Mouse (Mus musculus): ENCODE measurements around the gene Tgfb1. TPM values are rescaled to one million over a fixed set of nuclear protein-coding genes. Genes with fewer than 3 reads are reported as not detected.

The Tgfb1 gene
- polyA plus RNA-seq, 1 experiment from 2014 or later: 1.8 TPM

DNA sequence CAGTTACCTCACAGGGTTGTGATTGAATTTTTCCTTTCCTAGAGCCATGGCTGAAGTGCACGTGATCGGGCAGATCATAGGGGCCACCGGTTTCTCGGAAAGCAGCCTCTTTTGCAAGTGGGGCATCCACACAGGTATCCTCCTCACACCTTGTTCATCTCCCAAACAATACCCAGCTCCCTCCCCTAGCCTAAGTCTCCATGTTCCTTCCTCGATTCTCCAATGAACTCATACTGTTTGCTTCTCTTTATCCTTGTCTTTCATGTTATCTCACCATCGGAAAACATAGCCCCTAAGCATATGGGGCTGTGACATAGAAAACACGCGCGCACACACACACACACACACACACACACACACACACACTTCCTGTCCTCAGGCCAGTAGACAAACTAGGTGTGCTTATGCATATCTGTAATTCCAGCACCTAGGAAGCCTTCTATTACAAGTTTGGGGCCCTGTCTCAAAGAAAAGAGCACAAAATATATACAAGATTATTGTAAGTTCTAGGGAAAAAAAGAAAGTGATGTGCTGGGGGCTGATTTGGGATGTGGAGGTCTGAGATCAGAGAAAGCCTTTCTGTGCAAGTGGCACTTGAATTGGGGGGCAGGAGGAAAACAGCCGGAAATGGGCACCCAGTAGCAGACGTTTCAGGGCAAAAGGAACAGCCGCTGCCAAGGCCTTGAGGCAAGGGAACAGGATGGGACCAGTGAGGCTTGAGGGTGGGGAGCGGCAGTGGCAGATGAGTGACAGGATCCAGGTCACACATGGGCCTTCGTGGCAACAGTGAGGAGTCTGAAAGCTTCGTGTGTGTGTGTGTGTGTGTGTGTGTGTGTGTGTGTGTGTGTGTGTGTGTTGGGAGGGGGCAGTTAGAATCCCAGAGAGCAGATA is 5.2 kb upstream of the Tgfb1 start:
- WGBS: 60% methylated on average over 15 of the region's 15 CpGs
- Histone ChIP-seq H3K27ac (ENCODE audit: low read length) (no peak overlapping the region), H3K4me1 (ENCODE audit: control insufficient read depth, insufficient read depth, low read length) (peaks cover 22% of the 10 kb centered on the region), H3K36me3 (ENCODE audit: control insufficient read depth, insufficient read depth, low read length) (no peaks in the 10 kb centered on the region), H3K27me3 (replicated peaks; ENCODE audit: control insufficient read depth, insufficient read depth, low read length) (no peaks in the 10 kb centered on the region), H3K4me3 (ENCODE audit: low read length) (peak overlapping the region; percentile 75), H3K4me2 (ENCODE audit: low read depth, low read length) (peak overlapping the region; percentile 81), H3K9me3 (ENCODE audit: control insufficient read depth, low read length) (no peaks in the 10 kb centered on the region), H3K9ac (ENCODE audit: low read depth, low read length) (no peak overlapping the region)
- no peak for ATAC-seq

DNA sequence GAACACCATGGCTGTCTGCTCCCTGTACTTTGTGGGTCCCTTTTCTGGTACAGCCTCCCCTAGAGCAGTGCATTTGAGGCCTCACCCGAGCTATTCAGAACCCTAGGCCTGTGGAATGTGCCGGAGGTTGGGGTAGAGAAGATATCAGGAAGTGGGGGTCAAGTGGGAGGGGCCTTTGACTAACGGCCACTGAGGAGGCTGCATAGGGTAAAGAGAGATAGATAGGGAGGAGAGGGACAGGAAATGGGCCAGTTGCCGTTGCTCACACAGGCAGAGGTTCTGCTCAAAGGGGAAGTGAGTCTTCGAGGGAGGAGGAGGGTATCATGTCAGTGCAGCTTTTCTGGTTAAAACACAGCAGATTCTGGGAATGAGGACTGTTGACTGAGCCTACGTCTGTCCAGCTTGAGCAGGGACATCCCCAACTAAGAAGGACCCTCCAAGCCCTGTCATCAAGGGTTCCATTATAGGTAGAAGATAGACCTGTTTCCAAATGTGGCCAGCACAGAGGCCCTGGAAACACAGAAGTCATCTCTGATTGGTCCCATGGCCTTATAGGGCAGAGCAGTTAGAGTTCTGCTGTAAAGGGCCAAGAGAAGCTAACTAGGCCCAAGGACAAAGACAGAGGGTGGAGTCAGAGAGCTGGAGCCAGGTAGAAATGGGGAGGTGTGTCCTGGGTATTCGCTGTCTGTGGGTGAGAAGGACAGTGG is 3.2 kb upstream of the Tgfb1 start:
- Histone ChIP-seq H3K9ac (ENCODE audit: low read depth, low read length) (0 out of 2 replicates have a peak overlapping the region, but pooled peaks have one; percentile 14), H3K4me3 (ENCODE audit: low read length) (no peak overlapping the region), H3K36me3 (ENCODE audit: control insufficient read depth, insufficient read depth, low read length) (no peaks in the 10 kb centered on the region), H3K4me2 (ENCODE audit: low read depth, low read length) (no peak overlapping the region), H3K4me1 (ENCODE audit: control insufficient read depth, insufficient read depth, low read length) (peaks cover 33% of the 10 kb centered on the region), H3K9me3 (ENCODE audit: control insufficient read depth, low read length) (no peaks in the 10 kb centered on the region), H3K27ac (ENCODE audit: low read length) (0 out of 2 replicates have a peak overlapping the region, but pooled peaks have one; percentile 3), H3K27me3 (replicated peaks; ENCODE audit: control insufficient read depth, insufficient read depth, low read length) (no peaks in the 10 kb centered on the region; the same call in 1 of the 2 replicates)
- 49% methylated on average over 7 of the region's 7 CpGs for WGBS
- no peak for ATAC-seq

- H3K9me3 ChIP-seq (ENCODE audit: control insufficient read depth, low read length): no peaks in the 10 kb centered on the region
- no peak for ATAC-seq
- H3K4me2 ChIP-seq (ENCODE audit: low read depth, low read length): no peak overlapping the region
- H3K36me3 ChIP-seq (ENCODE audit: control insufficient read depth, insufficient read depth, low read length): no peaks in the 10 kb centered on the region
- H3K4me1 ChIP-seq (ENCODE audit: control insufficient read depth, insufficient read depth, low read length): peaks cover 36% of the 10 kb centered on the region
- H3K9ac ChIP-seq (ENCODE audit: low read depth, low read length): no peak overlapping the region
- WGBS: 90% methylated on average over 6 of the region's 6 CpGs
- H3K27me3 ChIP-seq (replicated peaks; ENCODE audit: control insufficient read depth, insufficient read depth, low read length): no peaks in the 10 kb centered on the region; the same call in 1 of the 2 replicates
- H3K27ac ChIP-seq (ENCODE audit: low read length): no peak overlapping the region
- no peak overlapping the region for H3K4me3 ChIP-seq (ENCODE audit: low read length)
These were observed 2.1 kb upstream of the Tgfb1 start for GRCm38 (mm10) chr7:25684659-25685058.

- Histone ChIP-seq H3K27me3 (replicated peaks; ENCODE audit: control insufficient read depth, insufficient read depth, low read length) (no peaks in the 10 kb centered on the region; the same call in 1 of the 2 replicates), H3K4me2 (ENCODE audit: low read depth, low read length) (peak overlapping the region; percentile 99), H3K27ac (ENCODE audit: low read length) (no peak overlapping the region), H3K9ac (ENCODE audit: low read depth, low read length) (peak overlapping the region; percentile 90; the same call in 1 of the 2 replicates), H3K36me3 (ENCODE audit: control insufficient read depth, insufficient read depth, low read length) (no peaks in the 10 kb centered on the region), H3K4me3 (ENCODE audit: low read length) (no peak overlapping the region), H3K4me1 (ENCODE audit: control insufficient read depth, insufficient read depth, low read length) (peaks cover 31% of the 10 kb centered on the region), H3K9me3 (ENCODE audit: control insufficient read depth, low read length) (no peaks in the 10 kb centered on the region)
- ATAC-seq: no peak
- 73% methylated on average over 21 of the region's 21 CpGs for WGBS
These were observed 804 bp upstream of the Tgfb1 start for GRCm38 (mm10) chr7:25685926-25686470.

DNA sequence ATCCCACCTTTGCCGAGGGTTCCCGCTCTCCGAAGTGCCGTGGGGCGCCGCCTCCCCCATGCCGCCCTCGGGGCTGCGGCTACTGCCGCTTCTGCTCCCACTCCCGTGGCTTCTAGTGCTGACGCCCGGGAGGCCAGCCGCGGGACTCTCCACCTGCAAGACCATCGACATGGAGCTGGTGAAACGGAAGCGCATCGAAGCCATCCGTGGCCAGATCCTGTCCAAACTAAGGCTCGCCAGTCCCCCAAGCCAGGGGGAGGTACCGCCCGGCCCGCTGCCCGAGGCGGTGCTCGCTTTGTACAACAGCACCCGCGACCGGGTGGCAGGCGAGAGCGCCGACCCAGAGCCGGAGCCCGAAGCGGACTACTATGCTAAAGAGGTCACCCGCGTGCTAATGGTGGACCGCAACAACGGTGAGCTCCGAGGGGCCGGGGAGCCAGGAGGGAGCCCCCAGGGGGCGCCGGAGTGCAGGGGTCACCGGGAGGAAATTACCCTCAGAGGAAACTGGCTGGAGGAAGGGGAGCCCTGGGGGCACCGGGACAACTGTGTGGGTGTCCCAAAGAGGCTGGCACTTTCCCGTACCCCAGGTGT is 1.1 kb downstream of the Tgfb1 start:
- Histone ChIP-seq H3K4me1 (ENCODE audit: control insufficient read depth, insufficient read depth, low read length) (peaks cover 27% of the 10 kb centered on the region), H3K27ac (ENCODE audit: low read length) (peak overlapping the region; percentile 77), H3K4me3 (ENCODE audit: low read length) (peak overlapping the region; percentile 75), H3K9me3 (ENCODE audit: control insufficient read depth, low read length) (no peaks in the 10 kb centered on the region), H3K9ac (ENCODE audit: low read depth, low read length) (peak overlapping the region; percentile 90), H3K27me3 (replicated peaks; ENCODE audit: control insufficient read depth, insufficient read depth, low read length) (no peaks in the 10 kb centered on the region; the same call in 1 of the 2 replicates), H3K4me2 (ENCODE audit: low read depth, low read length) (peak overlapping the region; percentile 99), H3K36me3 (ENCODE audit: control insufficient read depth, insufficient read depth, low read length) (no peaks in the 10 kb centered on the region)
- peak; percentile 1; the same call in 1 of the 2 replicates for ATAC-seq
- under 1% methylated on average over 47 of the region's 47 CpGs for WGBS

DNA sequence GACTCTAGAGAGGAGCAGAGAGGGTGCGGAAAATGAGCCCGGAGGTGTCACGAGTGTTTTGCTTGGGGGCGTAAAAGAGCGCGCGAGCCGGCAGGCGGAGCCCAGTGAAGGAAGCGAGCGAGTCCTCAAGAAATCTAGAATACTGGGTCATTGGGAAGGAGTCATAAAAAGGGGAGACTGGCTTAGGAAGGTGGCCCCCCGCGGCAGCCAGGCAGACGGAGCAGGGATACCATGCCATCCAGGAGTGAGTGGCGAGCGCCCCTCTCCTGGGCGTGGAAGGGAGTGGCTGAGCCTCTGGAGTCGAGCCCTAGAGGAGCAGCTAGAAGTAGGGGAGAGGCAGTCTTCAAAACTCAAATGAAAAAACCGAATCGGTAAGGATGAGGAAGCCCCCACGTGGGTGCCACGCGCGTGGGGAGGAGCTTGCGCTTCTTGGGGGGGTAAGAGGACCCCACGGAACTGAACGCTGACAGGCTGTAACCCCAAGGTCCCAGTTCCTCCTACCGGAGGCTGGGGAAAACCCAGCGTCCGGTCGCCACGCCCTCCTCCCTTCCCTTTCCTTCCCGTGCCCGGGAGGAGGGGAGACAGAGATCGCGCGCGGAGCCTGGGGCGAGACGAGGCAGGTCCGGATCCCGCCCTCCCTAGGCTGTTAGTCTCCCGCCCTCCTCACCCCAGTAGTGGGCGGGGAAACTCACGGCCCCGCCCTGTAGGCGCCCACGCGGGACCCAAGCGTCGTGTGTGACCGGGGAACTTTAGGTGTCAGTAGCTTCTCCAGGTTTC is 2.2 kb downstream of the Tgfb1 start:
- under 1% methylated on average over 52 of the region's 52 CpGs for WGBS
- peak overlapping the region; percentile 90 for H3K9ac ChIP-seq (ENCODE audit: low read depth, low read length)
- H3K9me3 ChIP-seq (ENCODE audit: control insufficient read depth, low read length): no peaks in the 10 kb centered on the region
- peak overlapping the region; percentile 75 for H3K4me3 ChIP-seq (ENCODE audit: low read length)
- H3K4me2 ChIP-seq (ENCODE audit: low read depth, low read length): peak overlapping the region; percentile 99
- H3K27me3 ChIP-seq (replicated peaks; ENCODE audit: control insufficient read depth, insufficient read depth, low read length): no peaks in the 10 kb centered on the region; the same call in 1 of the 2 replicates
- peak; percentile 73 for ATAC-seq
- H3K4me1 ChIP-seq (ENCODE audit: control insufficient read depth, insufficient read depth, low read length): peaks cover 21% of the 10 kb centered on the region
- no peaks in the 10 kb centered on the region for H3K36me3 ChIP-seq (ENCODE audit: control insufficient read depth, insufficient read depth, low read length)
- H3K27ac ChIP-seq (ENCODE audit: low read length): peak overlapping the region; percentile 51

DNA sequence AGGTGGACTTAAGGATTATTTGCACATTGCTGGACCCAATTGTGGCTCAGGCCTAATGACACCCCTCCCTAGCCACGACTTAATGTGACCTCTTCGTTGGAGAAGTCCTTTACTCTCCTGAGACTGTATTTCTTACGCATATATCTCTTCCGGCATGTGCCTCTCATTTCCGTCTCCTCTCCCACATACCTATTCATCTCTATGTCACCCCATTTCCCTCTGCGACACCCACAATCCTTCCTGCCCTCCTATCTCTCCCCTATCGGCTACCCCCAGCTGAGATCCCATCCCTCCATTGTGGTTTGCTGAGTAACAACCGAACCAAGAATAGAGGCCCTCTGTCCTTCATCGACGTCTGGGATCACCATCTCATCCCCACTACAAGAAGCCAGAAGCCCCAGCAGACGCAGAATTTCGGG is 2.8 kb downstream of the Tgfb1 start:
- H3K9ac ChIP-seq (ENCODE audit: low read depth, low read length): peak overlapping the region; percentile 90
- WGBS: 15% methylated on average over 12 of the region's 12 CpGs

GRCm38 (mm10) chr7:25690051-25690450 is 3.2 kb downstream of the Tgfb1 start:
- no peak for ATAC-seq
- Histone ChIP-seq H3K4me2 (ENCODE audit: low read depth, low read length) (peak overlapping the region; percentile 99), H3K9me3 (ENCODE audit: control insufficient read depth, low read length) (no peaks in the 10 kb centered on the region), H3K36me3 (ENCODE audit: control insufficient read depth, insufficient read depth, low read length) (no peaks in the 10 kb centered on the region), H3K27ac (ENCODE audit: low read length) (no peak overlapping the region), H3K4me1 (ENCODE audit: control insufficient read depth, insufficient read depth, low read length) (peaks cover 21% of the 10 kb centered on the region), H3K27me3 (replicated peaks; ENCODE audit: control insufficient read depth, insufficient read depth, low read length) (no peaks in the 10 kb centered on the region; the same call in 1 of the 2 replicates), H3K9ac (ENCODE audit: low read depth, low read length) (no peak overlapping the region; the same call in 1 of the 2 replicates), H3K4me3 (ENCODE audit: low read length) (peak overlapping the region; percentile 75)
- WGBS: 42% methylated on average over 5 of the region's 5 CpGs

More for the DNA sequence above, 2.8 kb downstream of the Tgfb1 start:
- Histone ChIP-seq H3K9me3 (ENCODE audit: control insufficient read depth, low read length) (no peaks in the 10 kb centered on the region), H3K4me3 (ENCODE audit: low read length) (peak overlapping the region; percentile 75), H3K4me2 (ENCODE audit: low read depth, low read length) (peak overlapping the region; percentile 99), H3K27ac (ENCODE audit: low read length) (0 out of 2 replicates have a peak overlapping the region, but pooled peaks have one; percentile 45), H3K36me3 (ENCODE audit: control insufficient read depth, insufficient read depth, low read length) (no peaks in the 10 kb centered on the region), H3K4me1 (ENCODE audit: control insufficient read depth, insufficient read depth, low read length) (peaks cover 21% of the 10 kb centered on the region), H3K27me3 (replicated peaks; ENCODE audit: control insufficient read depth, insufficient read depth, low read length) (no peaks in the 10 kb centered on the region; the same call in 1 of the 2 replicates)
- ATAC-seq: peak; percentile 1; the same call in 1 of the 2 replicates
